Mouse (Mus musculus): ENCODE data around the gene Tarbp2.

GRCm38 (mm10) chr15:102563061-102563460 is 45.1 kb downstream of the Tarbp2 start:
- TF ChIP-seq TAL1 (IDR thresholded peaks at IDR 0.05; ENCODE audit: low read length) (no peak), GATA1 (IDR thresholded peaks at IDR 0.05; ENCODE audit: low read length) (no peak)

Data from erythroblast, embryonic 14.5 days (primary cell).